Mouse (Mus musculus) liver, embryonic 13.5 days (tissue): ENCODE measurements at regions not wholly inside any gene's neighbourhood (a gene's known extent, or its start where the extent isn't known, plus 50 kb on each side); places are given as distances from the start of the nearest gene placed in this dataset.
A peak's percentile ranks its signal among the peaks of the same experiment; 100 is the strongest.

Experiments
- ATAC-seq: fragments of 200-750 bp; cut with Nextera tagmentation; 2 replicates; pipeline ENCODE4 v1.8.0; 2017; ENCODE audit warnings: low read depth, mild to moderate bottlenecking, moderate number of reproducible peaks, moderate library complexity
- DNase-seq: peaks from one replicate; pipeline ENCODE4 v3.0.0; 2022
- H3K27ac ChIP-seq: fragments of 300-500 bp; sonication (generic); 2 replicates; pipeline ENCODE4 v1.5.1; 2015; ENCODE audit warnings: moderate library complexity, mild to moderate bottlenecking, inconsistent platforms
- H3K27me3 ChIP-seq: fragments of 300-500 bp; sonication (generic); 2 replicates; pipeline ENCODE4 v1.6.1; 2015; ENCODE audit warnings: mild to moderate bottlenecking, inconsistent platforms
- H3K36me3 ChIP-seq: fragments of 300-500 bp; sonication (generic); 2 replicates; pipeline ENCODE4 v1.6.1; 2015; ENCODE audit warnings: mild to moderate bottlenecking, inconsistent platforms
- H3K4me1 ChIP-seq: fragments of 300-500 bp; sonication (generic); replicated peaks from 2 replicates; pipeline ENCODE4 v1.6.1; 2015; ENCODE audit warnings: inconsistent platforms
- H3K4me2 ChIP-seq: fragments of 300-500 bp; sonication (generic); 2 replicates; pipeline ENCODE4 v1.6.1; 2015; ENCODE audit warnings: inconsistent platforms, mild to moderate bottlenecking, moderate library complexity
- H3K4me3 ChIP-seq: fragments of 300-500 bp; sonication (generic); replicated peaks from 2 replicates; pipeline ENCODE4 v1.5.1; 2015; ENCODE audit warnings: mild to moderate bottlenecking, inconsistent platforms
- H3K9ac ChIP-seq: fragments of 300-500 bp; sonication (generic); 2 replicates; pipeline ENCODE4 v1.6.1; 2015; ENCODE audit warnings: mild to moderate bottlenecking, inconsistent platforms
- H3K9me3 ChIP-seq: fragments of 300-500 bp; sonication (generic); replicated peaks from 2 replicates; pipeline ENCODE4 v1.6.1; 2016; ENCODE audit warnings: inconsistent platforms
- WGBS: fragments of 180-500 bp; shearing (Covaris S2); methylation state at CpG from one replicate; pipeline ENCODE4 v1.1.7; 2015; ENCODE audit not compliant: insufficient replicate concordance; 5-methylcytosine and 5-hydroxymethylcytosine counted together

- Histone ChIP-seq H3K27ac (no peak overlapping the region), H3K4me1 (no peaks in the 10 kb centered on the region), H3K27me3 (no peaks in the 10 kb centered on the region), H3K9ac (no peak overlapping the region), H3K4me2 (no peak overlapping the region), H3K9me3 (no peaks in the 10 kb centered on the region), H3K36me3 (no peaks in the 10 kb centered on the region), H3K4me3 (no peak overlapping the region)
- peak; percentile 70; the same call in 1 of the 2 replicates for ATAC-seq
- DNase-seq: peak; percentile 52
- 10% methylated on average over 6 of the region's 6 CpGs for WGBS
Observed at GRCm38 (mm10) chr3:115596523-115596922, 118.3 kb downstream of the S1pr1 start.

- no peak overlapping the region for H3K4me3 ChIP-seq
- no peaks in the 10 kb centered on the region for H3K4me1 ChIP-seq
- no peak overlapping the region for H3K9ac ChIP-seq
- ATAC-seq (no peak), DNase-seq (no peak)
- H3K27me3 ChIP-seq: no peaks in the 10 kb centered on the region
- no peaks in the 10 kb centered on the region for H3K9me3 ChIP-seq
- WGBS: 56% methylated on average over 5 of the region's 5 CpGs
- no peak overlapping the region for H3K4me2 ChIP-seq
- no peak overlapping the region for H3K27ac ChIP-seq
- no peaks in the 10 kb centered on the region for H3K36me3 ChIP-seq
Observed at GRCm38 (mm10) chr3:115590716-115591115, 124.2 kb downstream of the S1pr1 start.

GRCm38 (mm10) chr3:115588585-115588984, 126.3 kb downstream of the S1pr1 start:
- Histone ChIP-seq H3K36me3 (no peaks in the 10 kb centered on the region), H3K27ac (no peak overlapping the region), H3K4me2 (no peak overlapping the region), H3K27me3 (no peaks in the 10 kb centered on the region), H3K9me3 (no peaks in the 10 kb centered on the region), H3K4me3 (no peak overlapping the region), H3K4me1 (no peaks in the 10 kb centered on the region), H3K9ac (no peak overlapping the region)
- 64% methylated on average over 2 of the region's 2 CpGs for WGBS
- ATAC-seq (no peak), DNase-seq (no peak)

GRCm38 (mm10) chr3:115580131-115580932, 134.5 kb downstream of the S1pr1 start:
- no peak for ATAC-seq
- 62% methylated on average over 4 of the region's 4 CpGs for whole genome bisulfite sequencing

GRCm38 (mm10) chr3:115575371-115575770, 139.5 kb downstream of the S1pr1 start:
- Histone ChIP-seq H3K4me3 (no peak overlapping the region), H3K27ac (no peak overlapping the region), H3K9me3 (no peaks in the 10 kb centered on the region), H3K9ac (no peak overlapping the region), H3K27me3 (no peaks in the 10 kb centered on the region), H3K4me1 (no peaks in the 10 kb centered on the region), H3K36me3 (no peaks in the 10 kb centered on the region), H3K4me2 (no peak overlapping the region)
- 76% methylated on average over 2 of the region's 2 CpGs for WGBS
- DNase-seq (no peak), ATAC-seq (no peak)

More at GRCm38 (mm10) chr3:115580131-115580932, 134.5 kb downstream of the S1pr1 start:
- Histone ChIP-seq H3K9me3 (no peaks in the 10 kb centered on the region), H3K4me3 (no peak overlapping the region), H3K27ac (no peak overlapping the region), H3K36me3 (no peaks in the 10 kb centered on the region), H3K9ac (no peak overlapping the region), H3K4me2 (no peak overlapping the region), H3K4me1 (no peaks in the 10 kb centered on the region), H3K27me3 (no peaks in the 10 kb centered on the region)
- no peak for DNase-seq

- Histone ChIP-seq H3K4me2 (no peak overlapping the region), H3K9me3 (no peaks in the 10 kb centered on the region), H3K27ac (no peak overlapping the region), H3K9ac (no peak overlapping the region), H3K36me3 (no peaks in the 10 kb centered on the region), H3K4me1 (no peaks in the 10 kb centered on the region), H3K4me3 (no peak overlapping the region), H3K27me3 (no peaks in the 10 kb centered on the region)
- WGBS: 71% methylated on average over 7 of the region's 7 CpGs
- no peak for ATAC-seq
- no peak for DNase-seq
Observed at GRCm38 (mm10) chr3:115562735-115563134, 152.1 kb downstream of the S1pr1 start.

GRCm38 (mm10) chr3:115554809-115555708, 159.8 kb downstream of the S1pr1 start:
- Histone ChIP-seq H3K9me3 (no peaks in the 10 kb centered on the region), H3K27me3 (no peaks in the 10 kb centered on the region)
- ATAC-seq: no peak

GRCm38 (mm10) chr3:115553848-115554515, 160.9 kb downstream of the S1pr1 start:
- no peak for DNase-seq
- no peak overlapping the region for H3K4me3 ChIP-seq
- H3K4me2 ChIP-seq: no peak overlapping the region
- H3K27me3 ChIP-seq: no peaks in the 10 kb centered on the region
- H3K27ac ChIP-seq: no peak overlapping the region
- H3K9ac ChIP-seq: no peak overlapping the region
- no peak for ATAC-seq
- no peaks in the 10 kb centered on the region for H3K9me3 ChIP-seq
- WGBS: 53% methylated on average over 10 of the region's 10 CpGs
- H3K36me3 ChIP-seq: no peaks in the 10 kb centered on the region
- H3K4me1 ChIP-seq: no peaks in the 10 kb centered on the region

More at GRCm38 (mm10) chr3:115554809-115555708, 159.8 kb downstream of the S1pr1 start:
- H3K36me3 ChIP-seq: no peaks in the 10 kb centered on the region
- no peak overlapping the region for H3K4me3 ChIP-seq
- H3K9ac ChIP-seq: no peak overlapping the region
- no peak overlapping the region for H3K27ac ChIP-seq
- no peak for DNase-seq
- no peaks in the 10 kb centered on the region for H3K4me1 ChIP-seq
- 66% methylated on average over 10 of the region's 10 CpGs for whole genome bisulfite sequencing
- no peak overlapping the region for H3K4me2 ChIP-seq

- no peak for ATAC-seq
- Histone ChIP-seq H3K4me2 (no peak overlapping the region), H3K4me3 (no peak overlapping the region), H3K27me3 (no peaks in the 10 kb centered on the region), H3K4me1 (no peaks in the 10 kb centered on the region), H3K9ac (no peak overlapping the region), H3K27ac (no peak overlapping the region), H3K9me3 (no peaks in the 10 kb centered on the region), H3K36me3 (no peaks in the 10 kb centered on the region)
- no peak for DNase-seq
- 70% methylated on average over 1 of the region's 1 CpGs for WGBS
Observed at GRCm38 (mm10) chr3:115541789-115542188, 173.1 kb downstream of the S1pr1 start.

GRCm38 (mm10) chr3:115538355-115538754, 176.5 kb downstream of the S1pr1 start:
- Histone ChIP-seq H3K4me1 (no peaks in the 10 kb centered on the region), H3K27ac (no peak overlapping the region), H3K9ac (no peak overlapping the region), H3K27me3 (no peaks in the 10 kb centered on the region), H3K36me3 (no peaks in the 10 kb centered on the region), H3K4me2 (no peak overlapping the region), H3K4me3 (no peak overlapping the region), H3K9me3 (no peaks in the 10 kb centered on the region)
- 28% methylated on average over 6 of the region's 6 CpGs for WGBS
- ATAC-seq (no peak), DNase-seq (no peak)

- DNase-seq (no peak), ATAC-seq (no peak)
- H3K9me3 ChIP-seq: no peaks in the 10 kb centered on the region
- H3K36me3 ChIP-seq: no peaks in the 10 kb centered on the region
- H3K4me1 ChIP-seq: no peaks in the 10 kb centered on the region
- no peak overlapping the region for H3K9ac ChIP-seq
- H3K4me2 ChIP-seq: no peak overlapping the region
- H3K27ac ChIP-seq: no peak overlapping the region
- 77% methylated on average over 18 of the region's 18 CpGs for WGBS
- no peak overlapping the region for H3K4me3 ChIP-seq
- H3K27me3 ChIP-seq: no peaks in the 10 kb centered on the region
Observed at GRCm38 (mm10) chr3:115532141-115532735, 182.6 kb downstream of the S1pr1 start.
